Mouse (Mus musculus) liver, embryonic 12.5 days (tissue): ENCODE results near the gene Ccm2l. TPM values are rescaled to one million over a fixed set of nuclear protein-coding genes. Genes with fewer than 3 reads are reported as not detected.

ENCODE experiments used
- polyA plus RNA-seq: library from polyadenylated mRNA; unstranded; fragments of >200 nt; fragmentation: Nextera tagmentation; extraction: Ambion mirVana; gene quantifications from 2 replicates; pipeline ENCODE4 v1.2.1, GENCODE M21; 2016

The Ccm2l gene
- polyA plus RNA-seq, 1 experiment from 2014 or later, result 2.6 TPM

Other genes with a start within 250 kb of the Ccm2l start
- 127 and 137 TPM in 2 replicates for gene Bcl2l1, start 234.2 kb upstream of the Ccm2l start, polyA plus RNA-seq
- 88.0 and 89.9 TPM in 2 replicates for gene Tpx2, start 218.0 kb upstream of the Ccm2l start, polyA plus RNA-seq
- not detected in 2 replicates for gene Mylk2, start 154.6 kb upstream of the Ccm2l start, polyA plus RNA-seq
- 0.13 TPM in 1 of 2 replicates, not detected in the other for gene Foxs1, start 132.7 kb upstream of the Ccm2l start, polyA plus RNA-seq
- not detected in 2 replicates for gene Dusp15, start 114.3 kb upstream of the Ccm2l start, polyA plus RNA-seq
- 0.14 and 0.15 TPM in 2 replicates for gene Ttll9, start 103.5 kb upstream of the Ccm2l start, polyA plus RNA-seq
- 55.2 and 56.2 TPM in 2 replicates for gene Pdrg1, start 50.5 kb upstream of the Ccm2l start, polyA plus RNA-seq
- gene Xkr7, start 34.1 kb upstream of the Ccm2l start, polyA plus RNA-seq, result not detected in 2 replicates
- 5.6 and 6.5 TPM in 2 replicates for gene Hck, start 42.5 kb downstream of the Ccm2l start, polyA plus RNA-seq
- 43.4 and 44.8 TPM in 2 replicates for gene Tm9sf4, start 95.3 kb downstream of the Ccm2l start, polyA plus RNA-seq
- 4.1 and 4.6 TPM in 2 replicates for gene Tspyl3, start 159.5 kb downstream of the Ccm2l start, polyA plus RNA-seq
- gene Plagl2, start 175.5 kb downstream of the Ccm2l start, polyA plus RNA-seq, result 24.4 and 26.8 TPM in 2 replicates
- gene Pofut1, start 175.6 kb downstream of the Ccm2l start, polyA plus RNA-seq, result 3.6 and 4.3 TPM in 2 replicates
- 2.7 and 2.9 TPM in 2 replicates for gene Kif3b, start 225.5 kb downstream of the Ccm2l start, polyA plus RNA-seq